Mouse (Mus musculus): ENCODE measurements at regions not wholly inside any gene's neighbourhood (a gene's known extent, or its start where the extent isn't known, plus 50 kb on each side); places are given as distances from the start of the nearest gene placed in this dataset.

GRCm38 (mm10) chr5:46278190-46278589, 420.8 kb upstream of the Lcorl start:
- no peak overlapping the region for H3K27ac ChIP-seq (ENCODE audit: insufficient read depth, low read depth, low read length)
- H3K4me3 ChIP-seq (ENCODE audit: low read depth, low read length), result no peak overlapping the region
- no peaks in the 10 kb centered on the region for H3K27me3 ChIP-seq (ENCODE audit: control insufficient read depth, insufficient read depth, low read length)
- H3K4me1 ChIP-seq (ENCODE audit: control insufficient read depth, insufficient read depth, insufficient read length, low read length), result no peaks in the 10 kb centered on the region
- no peaks in the 10 kb centered on the region for H3K36me3 ChIP-seq (ENCODE audit: control insufficient read depth, insufficient read depth, low read length)
- no peak for TF ChIP-seq POLR2A (IDR thresholded peaks at IDR 0.05; ENCODE audit: low read depth, low read length)
- TF ChIP-seq CTCF (IDR thresholded peaks at IDR 0.05; ENCODE audit: extremely low read depth, insufficient read length, insufficient replicate concordance, low read depth, low read length), result no peak

GRCm38 (mm10) chr5:46256730-46257129, 399.3 kb upstream of the Lcorl start:
- H3K36me3 ChIP-seq (ENCODE audit: control insufficient read depth, insufficient read depth, low read length), result no peaks in the 10 kb centered on the region
- H3K27ac ChIP-seq (ENCODE audit: insufficient read depth, low read depth, low read length), result no peak overlapping the region
- 37% methylated on average over 6 of the region's 6 CpGs for WGBS
- H3K4me3 ChIP-seq (ENCODE audit: low read depth, low read length), result no peak overlapping the region
- TF ChIP-seq POLR2A (IDR thresholded peaks at IDR 0.05; ENCODE audit: low read depth, low read length) (no peak), CTCF (IDR thresholded peaks at IDR 0.05; ENCODE audit: extremely low read depth, insufficient read length, insufficient replicate concordance, low read depth, low read length) (no peak)
- H3K4me1 ChIP-seq (ENCODE audit: control insufficient read depth, insufficient read depth, insufficient read length, low read length), result no peaks in the 10 kb centered on the region
- H3K27me3 ChIP-seq (ENCODE audit: control insufficient read depth, insufficient read depth, low read length), result no peaks in the 10 kb centered on the region

DNA sequence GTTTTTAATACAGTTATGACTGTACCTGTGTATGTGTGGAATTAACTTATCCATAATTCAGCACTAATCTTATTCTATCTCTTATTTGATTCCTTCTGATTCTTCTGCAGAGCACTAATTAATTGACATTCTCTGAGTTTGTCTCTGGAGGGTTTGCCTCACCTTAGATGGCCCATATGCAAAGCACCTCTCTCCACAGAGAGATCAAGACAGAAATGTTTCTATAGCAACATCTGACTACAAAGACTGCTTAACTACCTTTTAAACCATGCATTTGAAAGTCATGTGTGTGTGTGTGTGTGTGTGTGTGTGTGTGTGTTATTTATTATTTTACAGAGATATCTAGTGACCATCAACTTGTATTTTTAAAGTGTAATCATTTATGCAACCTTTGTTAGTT, 396.5 kb upstream of the Lcorl start:
- no peak overlapping the region for H3K27ac ChIP-seq (ENCODE audit: insufficient read depth, low read depth, low read length)
- TF ChIP-seq POLR2A (IDR thresholded peaks at IDR 0.05; ENCODE audit: low read depth, low read length), result no peak
- TF ChIP-seq CTCF (IDR thresholded peaks at IDR 0.05; ENCODE audit: extremely low read depth, insufficient read length, insufficient replicate concordance, low read depth, low read length), result no peak
- no peaks in the 10 kb centered on the region for H3K27me3 ChIP-seq (ENCODE audit: control insufficient read depth, insufficient read depth, low read length)
- no peak overlapping the region for H3K4me3 ChIP-seq (ENCODE audit: low read depth, low read length)
- H3K4me1 ChIP-seq (ENCODE audit: control insufficient read depth, insufficient read depth, insufficient read length, low read length), result no peaks in the 10 kb centered on the region
- H3K36me3 ChIP-seq (ENCODE audit: control insufficient read depth, insufficient read depth, low read length), result no peaks in the 10 kb centered on the region

GRCm38 (mm10) chr5:46235364-46236067, 378.1 kb upstream of the Lcorl start:
- WGBS, result 56% methylated on average over 5 of the region's 5 CpGs
- no peaks in the 10 kb centered on the region for H3K27me3 ChIP-seq (ENCODE audit: control insufficient read depth, insufficient read depth, low read length)
- H3K4me1 ChIP-seq (ENCODE audit: control insufficient read depth, insufficient read depth, insufficient read length, low read length), result no peaks in the 10 kb centered on the region
- no peaks in the 10 kb centered on the region for H3K36me3 ChIP-seq (ENCODE audit: control insufficient read depth, insufficient read depth, low read length)
- no peak overlapping the region for H3K27ac ChIP-seq (ENCODE audit: insufficient read depth, low read depth, low read length)
- no peak overlapping the region for H3K4me3 ChIP-seq (ENCODE audit: low read depth, low read length)
- no peak for TF ChIP-seq CTCF (IDR thresholded peaks at IDR 0.05; ENCODE audit: extremely low read depth, insufficient read length, insufficient replicate concordance, low read depth, low read length)
- no peak for TF ChIP-seq POLR2A (IDR thresholded peaks at IDR 0.05; ENCODE audit: low read depth, low read length)

- TF ChIP-seq POLR2A (IDR thresholded peaks at IDR 0.05; ENCODE audit: low read depth, low read length) (no peak), CTCF (IDR thresholded peaks at IDR 0.05; ENCODE audit: extremely low read depth, insufficient read length, insufficient replicate concordance, low read depth, low read length) (no peak)
- H3K27ac ChIP-seq (ENCODE audit: insufficient read depth, low read depth, low read length), result no peak overlapping the region
- no peaks in the 10 kb centered on the region for H3K4me1 ChIP-seq (ENCODE audit: control insufficient read depth, insufficient read depth, insufficient read length, low read length)
- no peaks in the 10 kb centered on the region for H3K27me3 ChIP-seq (ENCODE audit: control insufficient read depth, insufficient read depth, low read length)
- H3K4me3 ChIP-seq (ENCODE audit: low read depth, low read length), result no peak overlapping the region
- H3K36me3 ChIP-seq (ENCODE audit: control insufficient read depth, insufficient read depth, low read length), result no peaks in the 10 kb centered on the region
These were observed 375.4 kb upstream of the Lcorl start for GRCm38 (mm10) chr5:46232780-46233179.

DNA sequence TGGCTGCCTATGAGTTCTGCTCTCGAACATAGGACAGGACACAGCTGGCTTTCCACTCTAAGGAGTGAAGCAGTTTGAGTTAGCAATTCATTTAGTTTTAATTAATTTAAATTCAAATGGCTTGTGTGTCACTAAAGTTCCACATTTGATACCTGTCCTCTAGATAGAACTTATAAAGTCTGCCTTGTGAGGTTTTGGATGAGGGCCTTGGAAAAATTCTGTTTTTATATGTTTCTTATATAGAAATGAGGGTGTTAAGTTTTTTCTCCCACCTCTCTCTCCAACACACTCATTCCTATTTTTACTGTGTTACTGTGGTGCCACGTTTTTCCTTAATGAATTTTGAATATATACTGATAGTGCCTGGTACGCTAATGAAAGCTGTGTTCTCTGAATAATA, 371.3 kb upstream of the Lcorl start:
- Histone ChIP-seq H3K4me3 (ENCODE audit: low read depth, low read length) (no peak overlapping the region), H3K27ac (ENCODE audit: insufficient read depth, low read depth, low read length) (no peak overlapping the region), H3K27me3 (ENCODE audit: control insufficient read depth, insufficient read depth, low read length) (no peaks in the 10 kb centered on the region), H3K4me1 (ENCODE audit: control insufficient read depth, insufficient read depth, insufficient read length, low read length) (no peaks in the 10 kb centered on the region), H3K36me3 (ENCODE audit: control insufficient read depth, insufficient read depth, low read length) (no peaks in the 10 kb centered on the region)
- no peak for TF ChIP-seq CTCF (IDR thresholded peaks at IDR 0.05; ENCODE audit: extremely low read depth, insufficient read length, insufficient replicate concordance, low read depth, low read length)
- no peak for TF ChIP-seq POLR2A (IDR thresholded peaks at IDR 0.05; ENCODE audit: low read depth, low read length)
- 74% methylated on average over 3 of the region's 3 CpGs for WGBS

GRCm38 (mm10) chr5:46212845-46213468, 355.5 kb upstream of the Lcorl start:
- TF ChIP-seq CTCF (IDR thresholded peaks at IDR 0.05; ENCODE audit: extremely low read depth, insufficient read length, insufficient replicate concordance, low read depth, low read length) (no peak), POLR2A (IDR thresholded peaks at IDR 0.05; ENCODE audit: low read depth, low read length) (no peak)
- Histone ChIP-seq H3K36me3 (ENCODE audit: control insufficient read depth, insufficient read depth, low read length) (no peaks in the 10 kb centered on the region), H3K27ac (ENCODE audit: insufficient read depth, low read depth, low read length) (no peak overlapping the region), H3K27me3 (ENCODE audit: control insufficient read depth, insufficient read depth, low read length) (no peaks in the 10 kb centered on the region), H3K4me1 (ENCODE audit: control insufficient read depth, insufficient read depth, insufficient read length, low read length) (no peaks in the 10 kb centered on the region), H3K4me3 (ENCODE audit: low read depth, low read length) (no peak overlapping the region)
- WGBS, result 66% methylated on average over 4 of the region's 4 CpGs

All from small intestine, adult 2 months (tissue).